Mouse (Mus musculus) CH12.LX (cell line): ENCODE results near the gene Nid1. TPM values are rescaled to one million over a fixed set of nuclear protein-coding genes. Genes with fewer than 3 reads are reported as not detected.
A peak's percentile ranks its signal among the peaks of the same experiment; 100 is the strongest.

ENCODE experiments used
- DNase-seq: peaks from one replicate; pipeline ENCODE4 v3.0.0-alpha.2; 2013; ENCODE audit errors: extremely low read depth
- H3K27ac ChIP-seq: 2 replicates; pipeline ENCODE4 v1.5.1; 2012; ENCODE audit warnings: low read depth, mild to moderate bottlenecking, control low read depth, moderate library complexity; ENCODE audit not compliant: insufficient read depth
- H3K27me3 ChIP-seq: replicated peaks from 2 replicates; pipeline ENCODE3; 2012; ENCODE audit warnings: inconsistent platforms
- H3K36me3 ChIP-seq, 2 experiments: replicated peaks in 1 of 2; 2 replicates each; pipeline versions ENCODE3 to v1.6.1; 2012; ENCODE audit warnings: inconsistent platforms in 1 of 2, low read length in 1 of 2, mild to moderate bottlenecking in 1 of 2, mixed read lengths in 1 of 2, moderate library complexity in 1 of 2; ENCODE audit not compliant: control insufficient read depth in 1 of 2, insufficient read depth in 1 of 2
- H3K4me1 ChIP-seq, 2 experiments: 2 replicates each; pipeline ENCODE4 v1.6.1; 2012; ENCODE audit warnings: inconsistent platforms in 1 of 2, moderate library complexity in 1 of 2; ENCODE audit not compliant: insufficient read depth in 2 of 2, control insufficient read depth in 1 of 2
- H3K4me2 ChIP-seq: 2 replicates; pipeline ENCODE4 v1.6.1; 2012; ENCODE audit warnings: low read depth, mild to moderate bottlenecking, control low read depth; ENCODE audit not compliant: poor library complexity, insufficient read depth, severe bottlenecking
- H3K4me3 ChIP-seq, 3 experiments: fragments of 150-350 bp in 1 of 3; sonication (generic) in 1 of 3; replicated peaks in 1 of 3; 2 replicates each; pipeline versions ENCODE3 to v1.5.1; 2011 to 2012; ENCODE audit warnings: low read depth in 2 of 3, low read length in 2 of 3, mild to moderate bottlenecking in 2 of 3, moderate library complexity in 2 of 3, control low read depth in 1 of 3, improper control_type of control experiment in 1 of 3, inconsistent platforms in 1 of 3, mixed read lengths in 1 of 3; ENCODE audit not compliant: poor library complexity in 1 of 3
- H3K79me2 ChIP-seq: replicated peaks from 2 replicates; pipeline ENCODE4 v1.6.1; 2012; ENCODE audit warnings: mild to moderate bottlenecking, moderate library complexity; ENCODE audit not compliant: control insufficient read depth, poor library complexity, insufficient read depth, severe bottlenecking; ENCODE audit errors: extremely low read depth
- H3K9ac ChIP-seq: 2 replicates; pipeline ENCODE4 v1.6.1; 2012; ENCODE audit warnings: low read depth, mild to moderate bottlenecking, control low read depth, moderate library complexity; ENCODE audit not compliant: insufficient read depth
- H3K9me3 ChIP-seq: replicated peaks from 2 replicates; pipeline ENCODE3; 2012; ENCODE audit warnings: low read length, inconsistent platforms, mixed read lengths
- BHLHE40 ChIP-seq: IDR thresholded peaks from 2 replicates; pipeline ENCODE4 v1.6.1; 2011; ENCODE audit warnings: mild to moderate bottlenecking, low read depth, low read length, improper control_type of control experiment
- CHD1 ChIP-seq: IDR thresholded peaks from 2 replicates; pipeline ENCODE4 v1.6.1; 2012; ENCODE audit warnings: low read depth, low read length, improper control_type of control experiment, inconsistent platforms
- CHD2 ChIP-seq: IDR thresholded peaks from 2 replicates; pipeline ENCODE4 v1.6.1; 2011; ENCODE audit warnings: low read length, improper control_type of control experiment
- CTCF ChIP-seq, 2 experiments: IDR thresholded peaks in 1 of 2; conservative IDR thresholded peaks in 1 of 2; 2 replicates each; pipeline ENCODE4 v1.5.1; 2011 to 2012; ENCODE audit warnings: low read depth in 2 of 2, low read length in 2 of 2, improper control_type of control experiment in 1 of 2, inconsistent platforms in 1 of 2, mild to moderate bottlenecking in 1 of 2, moderate library complexity in 1 of 2
- E2F4 ChIP-seq: IDR thresholded peaks from 2 replicates; pipeline ENCODE4 v1.6.1; 2011; ENCODE audit warnings: low read depth, low read length, improper control_type of control experiment; ENCODE audit not compliant: insufficient replicate concordance
- ELF1 ChIP-seq: IDR thresholded peaks from 2 replicates; pipeline ENCODE4 v1.6.1; 2014; ENCODE audit warnings: low read depth, mild to moderate bottlenecking, inconsistent platforms, low read length, improper control_type of control experiment
- EP300 ChIP-seq: IDR thresholded peaks from 2 replicates; pipeline ENCODE4 v1.6.1; 2011; ENCODE audit warnings: low read length, improper control_type of control experiment
- ETS1 ChIP-seq: conservative IDR thresholded peaks from 2 replicates; pipeline ENCODE4 v1.6.1; 2012; ENCODE audit warnings: low read depth, mild to moderate bottlenecking, inconsistent platforms, low read length, improper control_type of control experiment, moderate library complexity
- GABPA ChIP-seq: IDR thresholded peaks from 2 replicates; pipeline ENCODE4 v1.6.1; 2012; ENCODE audit warnings: low read depth, low read length, improper control_type of control experiment, inconsistent platforms; ENCODE audit not compliant: insufficient replicate concordance
- HCFC1 ChIP-seq: IDR thresholded peaks from 2 replicates; pipeline ENCODE4 v1.6.1; 2012; ENCODE audit warnings: low read depth, mild to moderate bottlenecking, inconsistent platforms, low read length, improper control_type of control experiment
- IRF4 ChIP-seq: IDR thresholded peaks from 2 replicates; pipeline ENCODE4 v1.6.1; 2014; ENCODE audit warnings: low read depth, mild to moderate bottlenecking, inconsistent platforms, low read length, improper control_type of control experiment
- JUN ChIP-seq: IDR thresholded peaks from 2 replicates; pipeline ENCODE4 v1.6.1; 2011; ENCODE audit warnings: low read depth, mild to moderate bottlenecking, low read length, improper control_type of control experiment, moderate library complexity; ENCODE audit not compliant: insufficient read depth
- JUND ChIP-seq: conservative IDR thresholded peaks from 2 replicates; pipeline ENCODE4 v1.6.1; 2011; ENCODE audit warnings: low read depth, low read length, improper control_type of control experiment
- KAT2A ChIP-seq: IDR thresholded peaks from 2 replicates; pipeline ENCODE4 v1.6.1; 2012; ENCODE audit warnings: low read length, improper control_type of control experiment, inconsistent platforms; ENCODE audit not compliant: insufficient replicate concordance
- MAFK ChIP-seq: IDR thresholded peaks from 2 replicates; pipeline ENCODE4 v1.6.1; 2011; ENCODE audit warnings: low read length, improper control_type of control experiment; ENCODE audit not compliant: insufficient replicate concordance
- MAX ChIP-seq: IDR thresholded peaks from 2 replicates; pipeline ENCODE4 v1.6.1; 2011; ENCODE audit warnings: low read length, improper control_type of control experiment
- MAZ ChIP-seq: IDR thresholded peaks from 2 replicates; pipeline ENCODE4 v1.6.1; 2012; ENCODE audit warnings: low read depth, mild to moderate bottlenecking, inconsistent platforms, low read length, improper control_type of control experiment, moderate library complexity
- MEF2A ChIP-seq: IDR thresholded peaks from 2 replicates; pipeline ENCODE4 v1.6.1; 2014; ENCODE audit warnings: low read depth, mild to moderate bottlenecking, inconsistent platforms, low read length, improper control_type of control experiment, borderline replicate concordance
- MXI1 ChIP-seq: IDR thresholded peaks from 2 replicates; pipeline ENCODE4 v1.6.1; 2011; ENCODE audit warnings: mild to moderate bottlenecking, low read depth, low read length, improper control_type of control experiment
- MYC ChIP-seq: IDR thresholded peaks from 2 replicates; pipeline ENCODE4 v1.6.1; 2011; ENCODE audit warnings: low read depth, mild to moderate bottlenecking, improper control_type of control experiment, low read length
- NELFE ChIP-seq: IDR thresholded peaks from 2 replicates; pipeline ENCODE4 v1.6.1; 2011; ENCODE audit warnings: low read depth, low read length, improper control_type of control experiment
- NRF1 ChIP-seq: IDR thresholded peaks from 2 replicates; pipeline ENCODE4 v1.6.1; 2014; ENCODE audit warnings: low read depth, mild to moderate bottlenecking, inconsistent platforms, low read length, improper control_type of control experiment, moderate library complexity
- PAX5 ChIP-seq: IDR thresholded peaks from 2 replicates; pipeline ENCODE4 v1.6.1; 2012; ENCODE audit warnings: low read length, inconsistent platforms, mixed read lengths
- POLR2A ChIP-seq: IDR thresholded peaks from 2 replicates; pipeline ENCODE4 v1.6.1; 2011; ENCODE audit warnings: low read depth, mild to moderate bottlenecking, improper control_type of control experiment, low read length
- POLR2AphosphoS2 ChIP-seq: IDR thresholded peaks from 2 replicates; pipeline ENCODE4 v1.6.1; 2011; ENCODE audit warnings: low read depth, low read length, improper control_type of control experiment
- RAD21 ChIP-seq: IDR thresholded peaks from 2 replicates; pipeline ENCODE4 v1.6.1; 2011; ENCODE audit warnings: low read depth, mild to moderate bottlenecking, low read length, improper control_type of control experiment, moderate library complexity
- RCOR1 ChIP-seq: conservative IDR thresholded peaks from 2 replicates; pipeline ENCODE4 v1.6.1; 2012; ENCODE audit warnings: low read depth, mild to moderate bottlenecking, inconsistent platforms, low read length, improper control_type of control experiment
- SIN3A ChIP-seq: IDR thresholded peaks from 2 replicates; pipeline ENCODE4 v1.6.1; 2012; ENCODE audit warnings: low read length, improper control_type of control experiment, inconsistent platforms
- SMC3 ChIP-seq: IDR thresholded peaks from 2 replicates; pipeline ENCODE4 v1.6.1; 2011; ENCODE audit warnings: low read depth, low read length, improper control_type of control experiment
- TBP ChIP-seq: conservative IDR thresholded peaks from 2 replicates; pipeline ENCODE4 v1.6.1; 2011; ENCODE audit warnings: low read depth, low read length, improper control_type of control experiment
- TCF12 ChIP-seq: IDR thresholded peaks from 2 replicates; pipeline ENCODE4 v1.6.1; 2014; ENCODE audit warnings: low read depth, mild to moderate bottlenecking, inconsistent platforms, low read length, improper control_type of control experiment
- UBTF ChIP-seq: IDR thresholded peaks from 2 replicates; pipeline ENCODE4 v1.6.1; 2012; ENCODE audit warnings: low read depth, mild to moderate bottlenecking, inconsistent platforms, low read length, improper control_type of control experiment, moderate library complexity
- USF1 ChIP-seq: IDR thresholded peaks from 2 replicates; pipeline ENCODE4 v1.6.1; 2014; ENCODE audit warnings: low read depth, mild to moderate bottlenecking, inconsistent platforms, low read length, improper control_type of control experiment
- USF2 ChIP-seq: conservative IDR thresholded peaks from 2 replicates; pipeline ENCODE4 v1.6.1; 2011; ENCODE audit warnings: low read depth, low read length, improper control_type of control experiment
- ZC3H11A ChIP-seq: IDR thresholded peaks from 2 replicates; pipeline ENCODE4 v1.6.1; 2012; ENCODE audit warnings: low read depth, mild to moderate bottlenecking, inconsistent platforms, low read length, improper control_type of control experiment
- ZKSCAN1 ChIP-seq: IDR thresholded peaks from 2 replicates; pipeline ENCODE4 v1.6.1; 2012; ENCODE audit warnings: low read depth, inconsistent platforms, low read length, improper control_type of control experiment, borderline replicate concordance
- ZMIZ1 ChIP-seq: IDR thresholded peaks from 2 replicates; pipeline ENCODE4 v1.6.1; 2012; ENCODE audit warnings: low read depth, mild to moderate bottlenecking, inconsistent platforms, low read length, improper control_type of control experiment
- ZNF384 ChIP-seq: IDR thresholded peaks from 2 replicates; pipeline ENCODE4 v1.6.1; 2012; ENCODE audit warnings: low read depth, low read length, improper control_type of control experiment, inconsistent platforms
- dilution Hi-C: fragments of 300-500 bp; cut with MboI; formaldehyde crosslinking; loops from 2 replicates; pipeline ENCODE4 v1.14.3; 2020; ENCODE audit warnings: low sequenced_read_pairs; ENCODE audit not compliant: extremely low pct_unique_long_range_greater_than_20kb, extremely low pct_ligation_motif_present
- in situ Hi-C: fragments of 300-500 bp; cut with MboI; formaldehyde crosslinking; loops from 3 replicates; pipeline ENCODE4 v1.14.3; 2019; ENCODE audit warnings: low sequenced_read_pairs, low pct_ligation_motif_present, low pct_unique_long_range_greater_than_20kb, mixed read lengths
- polyA plus RNA-seq: library from polyadenylated mRNA; unstranded; fragments of >175 nt; gene quantifications from 2 replicates; pipeline ENCODE4 v1.2.1, GENCODE M21; 2012; ENCODE audit warnings: low read depth; ENCODE audit not compliant: insufficient read length
- total RNA-seq, 2 experiments: library from RNA; depleted of rRNA; stranded (reverse); fragments of 300-350 nt in 1 of 2; fragments of >200 nt in 1 of 2; gene quantifications; 2 replicates each; pipeline ENCODE4 v1.2.3; 2012 to 2014

Nid1 gene
- total and polyA plus RNA-seq, 3 experiments: 0.30 to 0.94 (median 0.38) TPM

- peak; percentile 68 for DNase-seq
- Histone ChIP-seq H3K36me3 (no peaks in the 10 kb centered on the region), H3K27me3 (no peaks in the 10 kb centered on the region), H3K4me2 (peak overlapping the region; percentile 27; the same call in 1 of the 2 replicates), H3K9ac (no peak overlapping the region; the same call in 1 of the 2 replicates), H3K79me2 (no peaks in the 10 kb centered on the region), H3K9me3 (peaks cover 14% of the 10 kb centered on the region), H3K27ac (peak overlapping the region; percentile 69), H3K4me1 (peaks cover 28 to 78% of the 10 kb centered on the region in 2 experiments), H3K4me3 (no peak overlapping the region)
- in situ Hi-C loops (loop anchor here (25.0 kb wide), 1 partner anchor 92 kb away; no protein-coding TSS in a partner anchor), dilution Hi-C loops (no loop called here)
- TF ChIP-seq MEF2A (peak; percentile 82), ETS1 (peak; percentile 84), SMC3 (no peak; the same call in 1 of the 2 replicates), NELFE (no peak), POLR2AphosphoS2 (no peak), MAFK (0 out of 2 replicates have a peak, but pooled peaks have one; percentile 55), JUND (0 out of 2 replicates have a peak, but pooled peaks have one; percentile 32), NRF1 (no peak), POLR2A (no peak), RCOR1 (peak; percentile 62; the same call in 1 of the 2 replicates), CHD2 (peak; percentile 61; the same call in 1 of the 2 replicates), RAD21 (no peak; the same call in 1 of the 2 replicates), TBP (no peak), IRF4 (peak; percentile 79), CHD1 (no peak), ZC3H11A (no peak), MAZ (0 out of 2 replicates have a peak, but pooled peaks have one; percentile 18), BHLHE40 (peak; percentile 94), HCFC1 (0 out of 2 replicates have a peak, but pooled peaks have one; percentile 14), SIN3A (peak; percentile 69), E2F4 (no peak), CTCF (conservative IDR thresholded peaks at IDR 0.05 in 1 of 2, IDR thresholded peaks at IDR 0.05 in 1 of 2; ENCODE audit: low read depth in 2 of 2, low read length in 2 of 2) (no peak), MXI1 (no peak), MYC (no peak; the same call in 1 of the 2 replicates), ZNF384 (0 out of 2 replicates have a peak, but pooled peaks have one; percentile 8), USF1 (peak; percentile 42), ELF1 (no peak), ZKSCAN1 (no peak), USF2 (no peak), KAT2A (0 out of 2 replicates have a peak, but pooled peaks have one; percentile 43), JUN (no peak), GABPA (no peak), TCF12 (peak; percentile 96), MAX (peak; percentile 80; the same call in 1 of the 2 replicates), EP300 (peak; percentile 95), ZMIZ1 (no peak), UBTF (no peak), PAX5 (no peak)
Observed at GRCm38 (mm10) chr13:13520436-13520835, 83.1 kb downstream of the Nid1 start.
